Mouse (Mus musculus) thymus, adult 18-20 months (tissue): ENCODE measurements around the gene Nnmt.

ENCODE experiments used
- DNase-seq, 2 experiments: peaks; one replicate each; pipeline ENCODE4 v3.0.0; 2022; ENCODE audit warnings: mixed read lengths in 2 of 2

Gene Nnmt

GRCm38 (mm10) chr9:48558637-48559036 lies 46.3 kb downstream of the Nnmt start:
- peak in 1 of 2 experiments; percentile 41 for DNase-seq

- no peak for DNase-seq
Observed at GRCm38 (mm10) chr9:48549056-48549455, 55.9 kb downstream of the Nnmt start.

- DNase-seq = no peak
Observed at GRCm38 (mm10) chr9:48547233-48547632, 57.7 kb downstream of the Nnmt start.
